Mouse (Mus musculus) MEL (cell line): ENCODE results near the gene Megf8. TPM values are rescaled to one million over a fixed set of nuclear protein-coding genes. Genes with fewer than 3 reads are reported as not detected.

Experiments
- DNase-seq: peaks from one replicate; pipeline ENCODE4 v3.0.0; 2011; ENCODE audit warnings: low read depth, low spot score
- H3K27ac ChIP-seq: 2 replicates; pipeline ENCODE4 v1.5.1; 2012; ENCODE audit warnings: low read depth, mild to moderate bottlenecking, control low read depth, low read length, moderate library complexity; ENCODE audit not compliant: control insufficient read depth
- H3K27me3 ChIP-seq, 2 experiments: fragments of 150-350 bp in 1 of 2; sonication (generic) in 1 of 2; 2 replicates each; pipeline ENCODE4 v1.6.1; 2012; ENCODE audit warnings: low read length in 2 of 2, mild to moderate bottlenecking in 2 of 2, improper control_type of control experiment in 1 of 2, moderate library complexity in 1 of 2; ENCODE audit not compliant: insufficient read depth in 2 of 2, control insufficient read depth in 1 of 2
- H3K36me3 ChIP-seq, 2 experiments: 2 replicates each; pipeline ENCODE4 v1.6.1; 2012 to 2014; ENCODE audit warnings: low read length in 2 of 2, improper control_type of control experiment in 1 of 2, inconsistent platforms in 1 of 2, mild to moderate bottlenecking in 1 of 2; ENCODE audit not compliant: insufficient read depth in 2 of 2, control insufficient read depth in 1 of 2
- H3K4me1 ChIP-seq, 2 experiments: fragments of 150-350 bp in 1 of 2; sonication (generic) in 1 of 2; 2 replicates each; pipeline ENCODE4 v1.6.1; 2012; ENCODE audit warnings: low read length in 2 of 2, improper control_type of control experiment in 1 of 2, mild to moderate bottlenecking in 1 of 2; ENCODE audit not compliant: insufficient read depth in 2 of 2, control insufficient read depth in 1 of 2
- H3K4me3 ChIP-seq, 2 experiments: fragments of 150-350 bp in 1 of 2; sonication (generic) in 1 of 2; 2 replicates each; pipeline ENCODE4 v1.5.1; 2012; ENCODE audit warnings: low read depth in 2 of 2, low read length in 2 of 2, mild to moderate bottlenecking in 2 of 2, moderate library complexity in 2 of 2, control low read depth in 1 of 2, improper control_type of control experiment in 1 of 2; ENCODE audit not compliant: control insufficient read depth in 1 of 2, insufficient read depth in 1 of 2
- H3K79me2 ChIP-seq: 2 replicates; pipeline ENCODE4 v1.6.1; 2012; ENCODE audit warnings: mild to moderate bottlenecking, low read length, moderate library complexity; ENCODE audit not compliant: control insufficient read depth, poor library complexity, insufficient read depth
- H3K9ac ChIP-seq: 2 replicates; pipeline ENCODE4 v1.6.1; 2012; ENCODE audit warnings: low read depth, mild to moderate bottlenecking, control low read depth, low read length, moderate library complexity; ENCODE audit not compliant: control insufficient read depth, poor library complexity, severe bottlenecking
- H3K9me3 ChIP-seq: fragments of 150-350 bp; sonication (generic); replicated peaks from 2 replicates; pipeline ENCODE4 v1.6.1; 2012; ENCODE audit warnings: mild to moderate bottlenecking, low read length, improper control_type of control experiment, moderate library complexity; ENCODE audit not compliant: insufficient read depth
- BHLHE40 ChIP-seq: IDR thresholded peaks from 2 replicates; pipeline ENCODE4 v1.6.1; 2012; ENCODE audit warnings: low read depth, mild to moderate bottlenecking, inconsistent platforms, low read length, improper control_type of control experiment, borderline replicate concordance
- CHD1 ChIP-seq: IDR thresholded peaks from 2 replicates; pipeline ENCODE4 v1.6.1; 2012; ENCODE audit warnings: low read depth, mild to moderate bottlenecking, inconsistent platforms, low read length, improper control_type of control experiment
- CHD2 ChIP-seq: IDR thresholded peaks from 2 replicates; pipeline ENCODE4 v1.6.1; 2011; ENCODE audit warnings: low read length, improper control_type of control experiment
- EP300 ChIP-seq, 2 experiments: IDR thresholded peaks; 2 replicates each; pipeline ENCODE4 v1.6.1; 2011; ENCODE audit warnings: improper control_type of control experiment in 2 of 2, low read length in 2 of 2, low read depth in 1 of 2, mild to moderate bottlenecking in 1 of 2
- ETS1 ChIP-seq: IDR thresholded peaks from 2 replicates; pipeline ENCODE4 v1.6.1; 2012; ENCODE audit warnings: low read depth, mild to moderate bottlenecking, inconsistent platforms, low read length, improper control_type of control experiment, moderate library complexity
- GABPA ChIP-seq: IDR thresholded peaks from 2 replicates; pipeline ENCODE4 v1.6.1; 2012; ENCODE audit warnings: low read depth, mild to moderate bottlenecking, inconsistent platforms, low read length, improper control_type of control experiment, moderate library complexity
- HCFC1 ChIP-seq: IDR thresholded peaks from 2 replicates; pipeline ENCODE4 v1.6.1; 2012; ENCODE audit warnings: low read depth, mild to moderate bottlenecking, inconsistent platforms, low read length, improper control_type of control experiment, moderate library complexity
- JUND ChIP-seq: IDR thresholded peaks from 2 replicates; pipeline ENCODE4 v1.6.1; 2011; ENCODE audit warnings: low read depth, mild to moderate bottlenecking, improper control_type of control experiment, low read length
- KAT2A ChIP-seq: conservative IDR thresholded peaks from 2 replicates; pipeline ENCODE4 v1.6.1; 2012; ENCODE audit warnings: low read depth, low read length, improper control_type of control experiment, inconsistent platforms
- MAFK ChIP-seq: IDR thresholded peaks from 2 replicates; pipeline ENCODE4 v1.6.1; 2011; ENCODE audit warnings: low read depth, mild to moderate bottlenecking, low read length, improper control_type of control experiment, borderline replicate concordance
- MAX ChIP-seq: IDR thresholded peaks from 2 replicates; pipeline ENCODE4 v1.6.1; 2011; ENCODE audit warnings: low read length, improper control_type of control experiment
- MAZ ChIP-seq: IDR thresholded peaks from 2 replicates; pipeline ENCODE4 v1.6.1; 2012; ENCODE audit warnings: low read depth, mild to moderate bottlenecking, inconsistent platforms, low read length, improper control_type of control experiment
- NRF1 ChIP-seq: IDR thresholded peaks from 2 replicates; pipeline ENCODE4 v1.6.1; 2014; ENCODE audit warnings: low read depth, mild to moderate bottlenecking, inconsistent platforms, low read length, improper control_type of control experiment, moderate library complexity; ENCODE audit not compliant: poor library complexity, insufficient read depth, severe bottlenecking
- POLR2AphosphoS2 ChIP-seq: IDR thresholded peaks from 2 replicates; pipeline ENCODE4 v1.6.1; 2011; ENCODE audit warnings: low read length, improper control_type of control experiment
- SMC3 ChIP-seq: IDR thresholded peaks from 2 replicates; pipeline ENCODE4 v1.6.1; 2011; ENCODE audit warnings: low read depth, low read length, improper control_type of control experiment
- TAL1 ChIP-seq: IDR thresholded peaks from 2 replicates; pipeline ENCODE4 v1.6.1; 2012; ENCODE audit warnings: mild to moderate bottlenecking, inconsistent platforms, low read length, moderate library complexity, mixed read lengths
- UBTF ChIP-seq: IDR thresholded peaks from 2 replicates; pipeline ENCODE4 v1.6.1; 2012; ENCODE audit warnings: low read depth, mild to moderate bottlenecking, inconsistent platforms, low read length, improper control_type of control experiment, moderate library complexity, borderline replicate concordance; ENCODE audit not compliant: insufficient read depth
- USF1 ChIP-seq: IDR thresholded peaks from 2 replicates; pipeline ENCODE4 v1.6.1; 2014; ENCODE audit warnings: low read depth, mild to moderate bottlenecking, inconsistent platforms, low read length, improper control_type of control experiment, moderate library complexity
- ZC3H11A ChIP-seq: IDR thresholded peaks from 2 replicates; pipeline ENCODE4 v1.6.1; 2012; ENCODE audit warnings: low read depth, mild to moderate bottlenecking, inconsistent platforms, low read length, improper control_type of control experiment
- ZMIZ1 ChIP-seq: IDR thresholded peaks from 2 replicates; pipeline ENCODE4 v1.6.1; 2012; ENCODE audit warnings: low read depth, mild to moderate bottlenecking, inconsistent platforms, low read length, improper control_type of control experiment, moderate library complexity
- ZNF384 ChIP-seq: IDR thresholded peaks from 2 replicates; pipeline ENCODE4 v1.6.1; 2012; ENCODE audit warnings: low read depth, mild to moderate bottlenecking, inconsistent platforms, low read length, improper control_type of control experiment
- polyA plus RNA-seq, 2 experiments: library from polyadenylated mRNA; stranded (reverse) in 1 of 2; unstranded in 1 of 2; fragments of >175 nt in 1 of 2; fragments of >200 nt in 1 of 2; gene quantifications; 2 replicates each; pipeline versions ENCODE4 v1.2.1 to v1.2.4; 2012; ENCODE audit warnings: low replicate concordance in 2 of 2, low read depth in 1 of 2; ENCODE audit not compliant: insufficient read length in 2 of 2, insufficient read depth in 1 of 2, missing spikeins in 1 of 2
- total RNA-seq: library from RNA; depleted of rRNA; stranded (reverse); fragments of 300-350 nt; gene quantifications from 2 replicates; pipeline ENCODE4 v1.2.3, GENCODE M21; 2012

The Megf8 gene
- total and polyA plus RNA-seq, 3 experiments: 12.7 to 22.0 TPM; not detected in 1

- peaks cover 0 to 3% of the 10 kb centered on the region in 2 experiments; a peak in 1 of 4 replicates for H3K36me3 ChIP-seq
- no peak overlapping the region for H3K27ac ChIP-seq
- TF ChIP-seq CHD1 (no peak), HCFC1 (no peak), CHD2 (no peak), JUND (no peak), NRF1 (no peak), ZMIZ1 (no peak), TAL1 (no peak), EP300 (IDR thresholded peaks at IDR 0.05; ENCODE audit: low read depth in 1 of 2, low read length in 2 of 2) (no peak), ZNF384 (no peak)
Observed at GRCm38 (mm10) chr7:25381284-25381680, 64.3 kb downstream of the Megf8 start.

GRCm38 (mm10) chr7:25382541-25382940, 65.6 kb downstream of the Megf8 start:
- Histone ChIP-seq H3K27me3 (no peaks in the 10 kb centered on the region), H3K4me1 (peaks cover 13 to 21% of the 10 kb centered on the region in 2 experiments), H3K27ac (no peak overlapping the region), H3K79me2 (no peaks in the 10 kb centered on the region; the same call in 1 of the 2 replicates), H3K9me3 (no peaks in the 10 kb centered on the region), H3K4me3 (no peak overlapping the region), H3K9ac (no peak overlapping the region), H3K36me3 (peaks cover 0 to 15% of the 10 kb centered on the region in 2 experiments; a peak in 2 of 4 replicates)
- TF ChIP-seq MAFK: no peak
- TF ChIP-seq ZC3H11A: no peak
- no peak for TF ChIP-seq USF1
- TF ChIP-seq KAT2A: no peak
- no peak for TF ChIP-seq BHLHE40
- TF ChIP-seq EP300 (IDR thresholded peaks at IDR 0.05; ENCODE audit: low read depth in 1 of 2, low read length in 2 of 2): no peak
- TF ChIP-seq SMC3: no peak
- TF ChIP-seq UBTF: no peak
- no peak for TF ChIP-seq MAX
- no peak for TF ChIP-seq GABPA
- TF ChIP-seq ETS1: no peak
- TF ChIP-seq MAZ: no peak
- TF ChIP-seq POLR2AphosphoS2: no peak
- no peak for DNase-seq

More at GRCm38 (mm10) chr7:25381284-25381680, 64.3 kb downstream of the Megf8 start:
- no peak overlapping the region for H3K9ac ChIP-seq
- DNase-seq: no peak
- H3K27me3 ChIP-seq: no peaks in the 10 kb centered on the region
- no peaks in the 10 kb centered on the region; the same call in 1 of the 2 replicates for H3K79me2 ChIP-seq
- no peaks in the 10 kb centered on the region for H3K9me3 ChIP-seq
- no peak overlapping the region for H3K4me3 ChIP-seq
- peaks cover 2 to 8% of the 10 kb centered on the region in 2 experiments for H3K4me1 ChIP-seq
